Mouse (Mus musculus) limb, embryonic 15.5 days (tissue): Measurements from ENCODE around the gene Ptgis. TPM values are rescaled to one million over a fixed set of nuclear protein-coding genes. Genes with fewer than 3 reads are reported as not detected.

ENCODE experiments used
- ATAC-seq: fragments of 200-750 bp; cut with Nextera tagmentation; 2 replicates; pipeline ENCODE4 v1.8.0; 2017; ENCODE audit warnings: low read depth, moderate TSS enrichment; ENCODE audit not compliant: insufficient number of reproducible peaks, low FRiP score, low TSS enrichment
- H3K27ac ChIP-seq: fragments of 300-500 bp; sonication (generic); 2 replicates; pipeline ENCODE4 v1.5.1; 2015; ENCODE audit warnings: moderate library complexity, mild to moderate bottlenecking, inconsistent platforms
- H3K27me3 ChIP-seq: fragments of 300-500 bp; sonication (generic); 2 replicates; pipeline ENCODE4 v1.6.1; 2015; ENCODE audit warnings: inconsistent platforms
- H3K36me3 ChIP-seq: fragments of 300-500 bp; sonication (generic); 2 replicates; pipeline ENCODE4 v1.6.1; 2015; ENCODE audit warnings: inconsistent platforms
- H3K4me1 ChIP-seq: fragments of 300-500 bp; sonication (generic); 2 replicates; pipeline ENCODE4 v1.6.1; 2015; ENCODE audit warnings: inconsistent platforms
- H3K4me2 ChIP-seq: fragments of 300-500 bp; sonication (generic); 2 replicates; pipeline ENCODE4 v1.6.1; 2015; ENCODE audit warnings: mild to moderate bottlenecking, inconsistent platforms
- H3K4me3 ChIP-seq: fragments of 300-500 bp; sonication (generic); 2 replicates; pipeline ENCODE4 v1.5.1; 2015; ENCODE audit warnings: mild to moderate bottlenecking, inconsistent platforms
- H3K9ac ChIP-seq: fragments of 300-500 bp; sonication (generic); 2 replicates; pipeline ENCODE4 v1.6.1; 2015; ENCODE audit warnings: inconsistent platforms
- H3K9me3 ChIP-seq: fragments of 300-500 bp; sonication (generic); 2 replicates; pipeline ENCODE4 v1.6.1; 2016; ENCODE audit warnings: inconsistent platforms
- WGBS: fragments of 180-500 bp; shearing (Covaris S2); methylation state at CpG from one replicate; pipeline ENCODE4 v1.1.7; 2015; 5-methylcytosine and 5-hydroxymethylcytosine counted together
- polyA plus RNA-seq: library from polyadenylated mRNA; unstranded; fragments of >200 nt; fragmentation: Nextera tagmentation; extraction: Ambion mirVana; gene quantifications from 2 replicates; pipeline ENCODE4 v1.2.1, GENCODE M21; 2015

The Ptgis gene
- polyA plus RNA-seq, 1 experiment from 2014 or later = 35.7 TPM

DNA sequence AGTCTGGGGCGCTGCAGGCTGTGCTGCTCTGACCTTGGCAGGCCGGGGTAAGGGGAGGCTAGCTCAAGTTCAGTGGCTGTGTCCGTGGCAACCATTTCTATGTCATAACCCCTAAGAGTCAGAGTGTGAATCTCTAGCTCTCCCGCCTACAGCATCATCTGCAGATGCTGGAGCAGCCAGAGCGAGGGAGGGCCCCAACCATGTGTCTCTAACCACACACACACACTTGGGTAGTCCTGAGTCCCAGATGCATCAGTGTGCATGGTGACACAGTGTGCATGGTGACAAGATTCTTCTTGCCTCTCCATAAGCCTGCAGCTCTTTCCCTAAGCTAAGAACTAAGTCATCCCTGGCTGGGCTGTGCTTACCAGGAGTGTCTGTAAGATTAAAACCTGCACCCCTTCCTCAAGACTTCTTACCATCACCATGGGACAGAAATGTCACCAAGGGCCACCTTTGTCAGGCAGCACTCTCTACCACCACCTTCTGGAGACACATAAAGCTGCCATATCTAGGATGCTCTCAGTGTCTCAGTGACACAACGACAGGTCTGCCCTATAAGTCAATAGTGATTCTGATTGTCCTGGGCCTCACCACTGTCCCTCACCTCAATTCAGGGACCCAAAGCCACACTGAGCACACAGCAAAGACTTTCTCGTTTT is 36.8 kb downstream of the Ptgis start:
- Histone ChIP-seq H3K9ac (no peak overlapping the region), H3K36me3 (0 out of 2 replicates have a peak, but pooled peaks cover 5% of the 10 kb centered on the region), H3K9me3 (no peaks in the 10 kb centered on the region), H3K27me3 (no peaks in the 10 kb centered on the region), H3K27ac (no peak overlapping the region), H3K4me1 (peaks cover 8% of the 10 kb centered on the region; the same call in 1 of the 2 replicates), H3K4me3 (no peak overlapping the region), H3K4me2 (no peak overlapping the region)
- 80% methylated on average over 7 of the region's 7 CpGs for WGBS
- ATAC-seq = no peak

DNA sequence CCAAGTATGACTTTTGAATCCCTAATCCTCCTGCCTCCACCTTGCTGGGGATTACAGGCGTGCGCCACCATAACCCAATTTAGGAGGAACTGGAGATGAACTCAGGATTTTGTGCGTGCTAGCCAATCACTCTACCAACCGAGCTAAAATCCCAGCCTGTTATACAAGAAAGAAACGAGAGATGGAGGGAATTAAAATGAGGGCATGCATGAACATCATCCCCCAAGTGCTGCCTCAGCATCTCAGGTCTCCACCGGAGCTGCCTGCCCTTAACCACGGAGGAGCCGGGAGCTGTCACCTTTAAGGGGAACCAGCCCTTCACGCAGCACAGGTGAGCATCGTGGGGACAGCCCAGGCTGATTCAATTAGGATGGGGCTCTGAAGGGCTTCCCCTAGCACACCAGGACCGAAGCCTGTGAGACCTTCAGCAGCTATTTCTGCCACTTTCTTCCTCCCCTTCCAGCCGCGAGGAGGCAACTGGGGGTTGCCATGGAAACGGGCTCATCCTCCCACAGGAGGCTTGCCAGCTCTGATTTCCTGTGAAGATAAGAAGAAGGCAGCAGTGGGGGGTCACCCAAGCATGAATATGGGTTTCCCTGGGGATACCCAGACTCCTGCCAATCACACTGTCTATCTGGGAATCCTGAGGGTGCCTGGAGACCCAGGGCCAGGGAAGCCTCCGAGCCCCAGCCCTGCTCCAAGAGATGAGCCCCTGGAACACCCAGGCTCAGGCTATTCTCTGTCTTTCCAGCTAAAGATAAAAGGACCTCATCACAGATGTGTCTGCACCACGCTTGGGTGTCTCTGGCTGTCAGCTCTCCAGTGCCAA is 38.7 kb downstream of the Ptgis start:
- Histone ChIP-seq H3K9ac (no peak overlapping the region), H3K27me3 (no peaks in the 10 kb centered on the region), H3K4me3 (no peak overlapping the region), H3K9me3 (no peaks in the 10 kb centered on the region), H3K36me3 (0 out of 2 replicates have a peak, but pooled peaks cover 5% of the 10 kb centered on the region), H3K27ac (no peak overlapping the region), H3K4me1 (peaks cover 8% of the 10 kb centered on the region; the same call in 1 of the 2 replicates), H3K4me2 (no peak overlapping the region)
- 47% methylated on average over 16 of the region's 16 CpGs for WGBS
- ATAC-seq = no peak

DNA sequence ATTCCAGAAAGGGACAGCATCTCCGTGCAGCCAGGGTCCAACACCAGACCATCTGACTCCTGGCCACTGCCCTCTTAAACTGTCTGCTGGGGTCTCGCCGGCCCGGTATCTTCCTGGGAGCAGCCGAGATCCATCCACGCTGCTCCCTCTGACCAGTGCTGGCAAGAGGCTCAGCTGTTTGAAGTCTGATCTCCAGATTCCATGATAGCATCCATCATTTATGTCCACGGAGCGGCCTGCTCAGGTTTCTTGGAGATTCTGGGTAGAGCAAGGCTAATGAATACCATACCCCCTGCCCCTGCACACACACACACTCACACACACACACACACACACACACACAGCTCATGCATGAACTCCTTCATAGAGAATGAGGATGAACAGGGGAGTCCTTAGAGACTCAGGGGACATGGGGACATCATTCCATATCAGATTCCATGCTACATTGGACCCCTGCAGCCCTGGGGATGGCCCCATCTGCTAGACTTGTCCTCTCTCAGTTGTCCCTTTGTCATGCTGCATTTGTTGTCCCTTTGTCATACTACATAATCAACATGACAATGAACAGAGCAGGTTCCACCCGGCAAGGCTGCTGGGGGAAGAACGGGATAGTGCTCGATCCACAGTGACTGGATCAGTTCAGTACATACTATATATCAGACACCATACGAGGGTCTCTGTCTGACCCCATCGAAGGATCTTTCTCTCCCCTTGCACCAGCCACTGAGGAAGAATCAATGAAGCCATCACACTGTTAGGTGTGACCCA is 41.6 kb downstream of the Ptgis start:
- no peak overlapping the region for H3K9ac ChIP-seq
- no peaks in the 10 kb centered on the region for H3K4me1 ChIP-seq
- no peak overlapping the region for H3K27ac ChIP-seq
- H3K4me2 ChIP-seq = no peak overlapping the region
- H3K27me3 ChIP-seq = no peaks in the 10 kb centered on the region
- no peak for ATAC-seq
- 0 out of 2 replicates have a peak, but pooled peaks cover 5% of the 10 kb centered on the region for H3K36me3 ChIP-seq
- WGBS = 45% methylated on average over 13 of the region's 13 CpGs
- no peaks in the 10 kb centered on the region for H3K9me3 ChIP-seq
- H3K4me3 ChIP-seq = no peak overlapping the region

DNA sequence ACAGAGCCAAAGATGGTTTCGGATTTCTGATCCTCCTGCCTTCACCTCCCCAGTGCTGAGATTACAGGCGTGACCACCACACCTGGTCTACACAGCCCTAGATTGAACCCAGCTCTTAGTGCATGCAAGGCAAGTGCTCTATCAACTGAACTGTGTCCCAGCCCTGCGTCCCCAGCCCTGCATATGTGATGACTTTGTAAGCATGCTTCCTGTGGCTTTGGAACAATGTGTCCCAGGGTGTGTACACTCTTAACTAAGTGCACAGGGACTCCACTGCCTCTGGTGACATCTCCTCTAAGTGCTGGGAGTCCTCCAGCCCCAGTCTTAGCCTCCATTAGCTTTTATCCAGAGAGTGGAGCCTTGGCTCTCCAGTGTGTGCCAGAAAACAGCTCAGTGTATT is 47.0 kb downstream of the Ptgis start:
- Histone ChIP-seq H3K27me3 (peaks cover 34% of the 10 kb centered on the region), H3K4me1 (peaks cover 25% of the 10 kb centered on the region), H3K9ac (no peak overlapping the region), H3K36me3 (no peaks in the 10 kb centered on the region), H3K4me2 (no peak overlapping the region), H3K9me3 (no peaks in the 10 kb centered on the region), H3K4me3 (no peak overlapping the region), H3K27ac (no peak overlapping the region)
- WGBS = 81% methylated on average over 3 of the region's 3 CpGs
- no peak for ATAC-seq

DNA sequence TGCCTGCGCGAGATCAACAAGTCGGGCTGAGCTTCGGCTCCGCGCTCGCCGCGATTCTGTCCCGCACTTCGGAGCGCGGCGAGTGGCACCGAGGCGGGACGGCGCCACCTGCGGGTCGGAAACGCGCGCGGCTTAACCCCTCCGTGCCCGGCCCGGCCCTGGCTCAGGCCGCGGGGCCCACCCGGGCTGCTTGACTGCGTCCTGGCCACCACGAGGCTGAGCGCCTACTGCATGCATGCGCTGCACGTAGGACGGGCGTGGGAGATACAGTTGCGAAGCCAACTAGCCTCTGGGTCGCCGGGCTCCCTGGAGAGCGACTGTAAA is 50.4 kb downstream of the Ptgis start, which contains the start of gene Kcnb1:
TSS of gene Kcnb1 (minus strand) at position 80 of the 324 bp plus-strand sequence.
- Histone ChIP-seq H3K4me1 (peaks cover 28% of the 10 kb centered on the region), H3K27me3 (peaks cover 65% of the 10 kb centered on the region), H3K27ac (no peak within 1 kb of the TSS)

DNA sequence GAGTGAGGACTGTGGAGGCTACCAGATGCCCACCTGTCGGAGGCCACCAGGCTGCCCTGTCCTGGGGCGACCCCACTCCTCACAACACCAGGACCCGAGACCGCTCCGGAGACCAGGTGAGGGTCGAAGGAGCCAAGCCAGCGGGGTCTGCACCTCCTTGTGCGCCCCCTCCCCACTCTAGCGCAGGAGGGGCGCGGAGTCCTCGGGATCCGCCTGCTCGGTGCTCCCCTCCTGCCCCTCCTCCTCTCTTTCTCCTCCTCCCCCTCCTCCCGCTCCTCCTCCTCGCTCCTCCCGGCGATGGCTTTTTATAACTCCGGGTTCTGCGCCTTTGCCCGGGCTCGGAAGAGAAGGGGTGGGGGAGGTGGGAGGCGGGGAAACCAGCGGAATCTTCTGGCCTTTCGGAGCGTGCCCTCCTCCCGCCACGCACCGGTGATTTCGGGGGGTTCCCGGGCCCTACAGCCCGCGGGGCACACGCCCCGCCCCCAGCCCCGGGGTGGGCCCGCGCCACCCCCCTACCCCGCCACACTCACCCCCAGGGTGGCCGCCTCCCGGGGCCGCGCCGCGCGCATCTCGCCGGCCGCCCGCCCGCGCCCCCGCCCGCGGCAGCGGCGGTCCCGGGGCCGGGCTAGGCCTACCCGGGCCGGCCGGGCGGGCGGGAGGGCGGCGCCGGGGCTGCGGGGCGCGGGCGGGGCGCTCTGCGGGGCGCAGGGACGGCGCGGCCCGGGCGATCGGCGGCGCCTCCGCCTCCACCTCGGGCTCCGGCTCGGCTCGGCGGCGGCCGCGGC is 50.9 kb downstream of the Ptgis start:
- Histone ChIP-seq H3K9me3 (no peaks in the 10 kb centered on the region), H3K36me3 (no peaks in the 10 kb centered on the region), H3K27me3 (peaks cover 65% of the 10 kb centered on the region), H3K4me2 (peak overlapping the region; percentile 87), H3K4me3 (peak overlapping the region; percentile 52), H3K27ac (no peak overlapping the region), H3K9ac (peak overlapping the region; percentile 37), H3K4me1 (peaks cover 28% of the 10 kb centered on the region)
- under 1% methylated on average over 58 of the region's 91 CpGs for WGBS
- ATAC-seq = 0 out of 2 replicates have a peak, but pooled peaks have one; percentile 27

More for the DNA sequence above, 50.4 kb downstream of the Ptgis start, which contains the start of gene Kcnb1:
- Histone ChIP-seq H3K4me2 (peak within 1 kb of the TSS; percentile 87), H3K4me3 (peak within 1 kb of the TSS; percentile 52), H3K36me3 (no peaks in the 10 kb centered on the region), H3K9ac (peak within 1 kb of the TSS; percentile 37), H3K9me3 (no peaks in the 10 kb centered on the region)
- ATAC-seq = no peak
- WGBS = 1% methylated on average over 38 of the region's 41 CpGs

DNA sequence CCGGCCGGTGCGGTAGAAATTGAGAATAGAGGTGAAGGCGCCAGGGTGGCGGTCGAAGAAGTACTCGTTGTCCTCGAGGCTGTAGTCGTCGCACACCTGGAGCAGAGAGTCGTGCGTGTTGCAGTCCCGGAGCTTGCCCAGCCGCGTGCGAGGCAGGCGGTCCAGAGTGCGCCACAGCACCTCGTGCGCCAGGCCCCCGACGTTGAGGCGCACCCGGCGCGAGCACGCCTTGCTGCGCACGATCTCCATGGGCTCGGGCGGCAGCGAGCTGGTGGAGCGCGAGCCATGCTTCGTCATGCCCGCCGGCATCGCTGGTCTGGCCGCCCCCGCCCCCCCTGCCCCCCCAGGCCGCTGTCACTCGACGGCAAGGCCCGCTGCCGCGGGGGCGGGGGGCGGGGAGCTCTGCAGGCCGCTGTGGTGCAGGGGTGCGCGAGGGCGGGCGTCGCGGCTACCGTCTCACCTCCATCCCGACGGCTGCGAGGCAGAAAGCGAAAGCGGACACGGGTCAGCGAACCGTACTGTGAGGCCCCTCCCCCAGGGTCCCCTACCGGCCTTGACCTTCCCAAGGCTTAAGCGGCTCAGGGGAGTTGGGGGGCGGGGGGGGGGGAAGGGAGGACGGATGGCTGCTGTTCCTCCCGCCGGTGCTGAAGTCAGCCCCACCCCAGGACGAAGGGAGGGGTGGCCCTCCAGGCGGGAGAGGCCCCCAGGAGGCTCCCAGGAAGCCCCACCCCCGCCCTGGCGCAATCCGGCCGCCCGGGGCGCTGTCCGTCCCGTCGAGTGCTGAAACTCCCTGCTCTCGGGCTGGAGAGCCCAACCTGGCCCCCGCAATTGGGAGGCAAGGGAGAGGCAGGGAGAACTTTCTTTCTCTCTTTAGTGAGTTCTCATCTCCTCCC is 51.8 kb downstream of the Ptgis start:
- no peak overlapping the region for H3K9ac ChIP-seq

DNA sequence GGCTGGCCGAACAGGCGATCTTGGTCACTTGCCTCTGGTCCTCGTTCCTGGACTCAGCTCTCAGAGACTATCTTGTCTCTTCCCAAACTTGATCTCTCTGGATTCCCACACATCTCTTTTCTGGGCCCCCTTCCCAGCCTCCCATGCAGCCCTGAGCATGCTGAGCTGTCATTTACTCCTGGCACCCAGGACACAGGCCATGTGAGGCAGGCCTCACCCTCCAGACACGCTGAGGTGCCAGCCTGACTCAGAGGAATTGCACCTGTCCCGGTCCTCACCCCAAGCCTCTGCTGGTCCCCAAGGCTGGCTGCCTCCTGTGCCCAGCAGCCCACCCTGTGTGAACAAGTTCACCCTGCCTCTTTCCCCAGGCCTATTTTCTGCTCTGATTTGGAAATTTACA is 53.3 kb downstream of the Ptgis start:
- Histone ChIP-seq H3K4me3 (no peak overlapping the region), H3K27me3 (peaks cover 65% of the 10 kb centered on the region), H3K36me3 (no peaks in the 10 kb centered on the region), H3K9me3 (no peaks in the 10 kb centered on the region), H3K4me1 (peaks cover 25% of the 10 kb centered on the region), H3K27ac (no peak overlapping the region), H3K4me2 (no peak overlapping the region), H3K9ac (no peak overlapping the region)
- 86% methylated on average over 5 of the region's 5 CpGs for WGBS
- ATAC-seq = no peak

More for the DNA sequence above, 51.8 kb downstream of the Ptgis start:
- Histone ChIP-seq H3K27me3 (peaks cover 65% of the 10 kb centered on the region), H3K36me3 (no peaks in the 10 kb centered on the region), H3K4me3 (peak overlapping the region; percentile 52), H3K9me3 (no peaks in the 10 kb centered on the region), H3K27ac (no peak overlapping the region), H3K4me1 (peaks cover 27% of the 10 kb centered on the region), H3K4me2 (peak overlapping the region; percentile 87)
- ATAC-seq = peak; percentile 48; the same call in 1 of the 2 replicates
- WGBS = 11% methylated on average over 74 of the region's 83 CpGs

DNA sequence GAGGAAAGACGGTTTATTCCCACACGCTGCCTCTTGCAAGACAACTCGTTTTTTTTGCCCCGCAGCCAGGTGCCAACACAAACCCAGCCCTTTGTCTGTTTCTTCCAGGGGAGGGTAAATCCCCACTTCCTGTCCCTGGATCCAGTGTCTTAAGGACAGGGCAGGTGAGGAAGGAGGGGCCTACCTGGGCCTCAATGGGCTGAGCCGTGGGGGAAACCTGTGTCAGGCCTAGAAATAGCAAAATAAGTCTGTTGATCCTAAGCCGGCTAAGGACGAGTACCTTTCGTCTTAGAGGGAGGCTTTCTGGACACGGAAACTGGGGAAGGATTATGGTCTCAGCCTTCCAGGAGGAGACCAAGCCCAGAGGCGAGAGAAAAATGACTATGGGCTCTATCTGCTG is 53.9 kb downstream of the Ptgis start:
- Histone ChIP-seq H3K4me1 (peaks cover 25% of the 10 kb centered on the region), H3K9ac (no peak overlapping the region), H3K27me3 (peaks cover 61% of the 10 kb centered on the region), H3K27ac (no peak overlapping the region), H3K4me2 (no peak overlapping the region), H3K4me3 (no peak overlapping the region), H3K36me3 (no peaks in the 10 kb centered on the region), H3K9me3 (no peaks in the 10 kb centered on the region)
- 43% methylated on average over 10 of the region's 10 CpGs for WGBS
- no peak for ATAC-seq

DNA sequence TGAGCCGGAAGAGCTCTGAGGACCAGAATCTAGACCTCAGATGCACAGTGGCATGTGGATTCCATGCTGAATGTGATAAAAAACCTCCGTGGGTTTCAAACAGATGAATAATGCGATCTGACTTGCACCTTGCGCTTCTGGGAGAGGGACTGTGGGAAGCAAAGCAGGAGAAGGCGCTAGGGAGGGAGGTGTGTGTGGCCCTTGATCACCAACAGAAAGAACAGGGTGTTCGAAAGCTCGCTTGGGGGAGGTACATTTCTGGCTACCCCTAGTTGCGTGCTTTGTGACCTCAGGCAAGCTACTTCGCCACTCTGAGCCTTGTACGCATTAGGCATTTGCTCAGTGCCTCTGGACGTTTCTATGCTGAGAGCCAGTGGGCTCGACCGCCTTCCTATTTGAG is 54.4 kb downstream of the Ptgis start:
- no peak for ATAC-seq
- Histone ChIP-seq H3K27ac (no peak overlapping the region), H3K9me3 (no peaks in the 10 kb centered on the region), H3K4me2 (no peak overlapping the region), H3K4me3 (no peak overlapping the region), H3K4me1 (peaks cover 25% of the 10 kb centered on the region), H3K36me3 (no peaks in the 10 kb centered on the region), H3K9ac (no peak overlapping the region), H3K27me3 (peaks cover 56% of the 10 kb centered on the region)
- WGBS = 47% methylated on average over 13 of the region's 13 CpGs
